Mouse (Mus musculus) small intestine, adult 2 months (tissue): ENCODE results near the gene Map2k5.

ENCODE experiments used
- CTCF ChIP-seq: fragments of 200-500 bp; IDR thresholded peaks from 2 replicates; pipeline ENCODE4 v1.5.1; 2012; ENCODE audit warnings: low read depth, mild to moderate bottlenecking, control low read depth, inconsistent platforms, low read length, moderate library complexity, mixed read lengths; ENCODE audit not compliant: insufficient replicate concordance, insufficient read length; ENCODE audit errors: extremely low read depth
- POLR2A ChIP-seq: fragments of 200-500 bp; IDR thresholded peaks from 2 replicates; pipeline ENCODE4 v1.6.1; 2012; ENCODE audit warnings: low read depth, mild to moderate bottlenecking, control low read depth, inconsistent platforms, low read length, moderate library complexity

DNA sequence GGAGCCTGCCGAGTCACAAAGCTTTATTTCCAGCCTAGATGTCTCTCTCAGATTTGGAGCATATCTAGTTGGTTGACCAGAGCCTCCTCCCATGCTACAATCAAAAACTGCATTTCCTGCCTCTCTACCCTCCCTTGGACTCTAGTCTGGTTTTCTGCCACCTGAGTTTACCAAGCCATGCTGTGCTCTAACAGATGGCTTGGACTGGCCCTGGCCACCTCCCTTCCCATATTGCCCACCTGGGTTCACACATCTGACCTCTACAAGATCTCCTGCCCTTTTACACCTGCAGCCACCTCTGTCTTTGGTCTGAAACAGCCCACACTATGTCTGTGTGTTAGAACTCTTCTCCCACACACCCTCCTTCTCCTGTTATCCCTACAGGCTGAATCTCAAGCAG is 29.6 kb downstream of the Map2k5 start:
- no peak for TF ChIP-seq CTCF
- TF ChIP-seq POLR2A, result no peak
